Mouse (Mus musculus) ES-Bruce4 (cell line): Measurements from ENCODE around the gene Lurap1l.

Experiments
- CTCF ChIP-seq: IDR thresholded peaks from one replicate; pipeline ENCODE4 v1.8.1; 2011; ENCODE audit warnings: low read depth, low read length
- EP300 ChIP-seq: IDR thresholded peaks from 2 replicates; pipeline ENCODE4 v1.6.1; 2011; ENCODE audit warnings: low read depth, low read length; ENCODE audit not compliant: insufficient read depth
- POLR2A ChIP-seq: IDR thresholded peaks from one replicate; pipeline ENCODE4 v1.8.1; 2011; ENCODE audit warnings: low read length; ENCODE audit not compliant: insufficient read depth

DNA sequence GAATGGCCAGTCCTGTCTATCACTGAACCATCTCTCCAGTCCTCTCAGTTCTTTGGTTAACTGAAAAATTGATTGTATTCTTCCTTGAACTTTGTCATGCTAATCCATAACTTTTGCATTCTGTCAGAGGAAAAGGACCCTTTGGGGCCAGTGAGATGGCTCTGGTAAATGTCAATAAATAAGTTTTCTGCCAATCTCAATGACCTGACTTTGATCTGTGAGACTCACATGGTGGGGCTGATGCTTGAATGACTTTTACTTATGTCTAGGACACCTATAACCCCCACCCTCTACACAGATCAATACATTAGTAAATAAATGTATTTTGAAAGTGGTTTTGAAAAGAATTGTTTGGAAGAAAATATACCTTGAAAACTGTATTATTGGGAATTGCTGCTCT lies 38.7 kb downstream of the Lurap1l start:
- no peak for TF ChIP-seq EP300
- TF ChIP-seq CTCF: no peak
- TF ChIP-seq POLR2A: no peak
